Mouse (Mus musculus): Measurements from ENCODE around the gene Olfr786. TPM values are rescaled to one million over a fixed set of nuclear protein-coding genes. Genes with fewer than 3 reads are reported as not detected.

Olfr786 gene
- not detected in 2 replicates for polyA plus RNA-seq (2015; fragmentation: Nextera tagmentation; extraction: Ambion mirVana)

- Histone ChIP-seq H3K9me3 (replicated peaks; ENCODE audit: control insufficient read depth, low read length) (no peaks in the 10 kb centered on the region), H3K9ac (ENCODE audit: low read length) (no peak within 1 kb of the TSS), H3K27me3 (ENCODE audit: control insufficient read depth, insufficient read depth, low read length) (no peaks in the 10 kb centered on the region), H3K4me2 (ENCODE audit: low read depth, low read length) (no peak within 1 kb of the TSS), H3K4me3 (ENCODE audit: low read length) (no peak within 1 kb of the TSS), H3K36me3 (ENCODE audit: control insufficient read depth, insufficient read depth) (no peaks in the 10 kb centered on the region), H3K27ac (ENCODE audit: low read length) (no peak within 1 kb of the TSS), H3K4me1 (ENCODE audit: control insufficient read depth, insufficient read depth, low read length) (no peaks in the 10 kb centered on the region)
- no peak for ATAC-seq (replicated peaks; ENCODE audit: extremely low read depth, insufficient read depth, low FRiP score)
Observed at GRCm38 (mm10) chr10:129427006-129427405, at the start of gene Olfr786. Olfr786 (plus strand) TSS chr10:129427306.

GRCm38 (mm10) chr10:129383783-129384182 lies 43.3 kb upstream of the Olfr786 start, which contains the start of gene Olfr784:
Olfr784 (plus strand) TSS chr10:129384083.
- Histone ChIP-seq H3K4me1 (ENCODE audit: control insufficient read depth, insufficient read depth, low read length) (no peaks in the 10 kb centered on the region), H3K9ac (ENCODE audit: low read length) (no peak within 1 kb of the TSS), H3K4me3 (ENCODE audit: low read length) (no peak within 1 kb of the TSS), H3K4me2 (ENCODE audit: low read depth, low read length) (no peak within 1 kb of the TSS), H3K27me3 (ENCODE audit: control insufficient read depth, insufficient read depth, low read length) (no peaks in the 10 kb centered on the region), H3K27ac (ENCODE audit: low read length) (no peak within 1 kb of the TSS), H3K36me3 (ENCODE audit: control insufficient read depth, insufficient read depth) (no peaks in the 10 kb centered on the region), H3K9me3 (replicated peaks; ENCODE audit: control insufficient read depth, low read length) (no peaks in the 10 kb centered on the region)
- ATAC-seq (replicated peaks; ENCODE audit: extremely low read depth, insufficient read depth, low FRiP score), result no peak

- Histone ChIP-seq H3K4me3 (ENCODE audit: low read length) (no peak overlapping the region), H3K4me1 (ENCODE audit: control insufficient read depth, insufficient read depth, low read length) (no peaks in the 10 kb centered on the region), H3K27ac (ENCODE audit: low read length) (no peak overlapping the region), H3K9ac (ENCODE audit: low read length) (no peak overlapping the region), H3K27me3 (ENCODE audit: control insufficient read depth, insufficient read depth, low read length) (no peaks in the 10 kb centered on the region), H3K4me2 (ENCODE audit: low read depth, low read length) (no peak overlapping the region), H3K9me3 (replicated peaks; ENCODE audit: control insufficient read depth, low read length) (no peaks in the 10 kb centered on the region), H3K36me3 (ENCODE audit: control insufficient read depth, insufficient read depth) (no peaks in the 10 kb centered on the region)
- WGBS, result 42% methylated on average over 5 of the region's 5 CpGs
- ATAC-seq (replicated peaks; ENCODE audit: extremely low read depth, insufficient read depth, low FRiP score), result no peak
Observed at GRCm38 (mm10) chr10:129400892-129401291, 26.2 kb upstream of the Olfr786 start.

- Histone ChIP-seq H3K9me3 (replicated peaks; ENCODE audit: control insufficient read depth, low read length) (no peaks in the 10 kb centered on the region), H3K9ac (ENCODE audit: low read length) (no peak within 1 kb of the TSS), H3K4me3 (ENCODE audit: low read length) (no peak within 1 kb of the TSS), H3K27ac (ENCODE audit: low read length) (no peak within 1 kb of the TSS), H3K4me2 (ENCODE audit: low read depth, low read length) (no peak within 1 kb of the TSS), H3K27me3 (ENCODE audit: control insufficient read depth, insufficient read depth, low read length) (no peaks in the 10 kb centered on the region), H3K4me1 (ENCODE audit: control insufficient read depth, insufficient read depth, low read length) (no peaks in the 10 kb centered on the region), H3K36me3 (ENCODE audit: control insufficient read depth, insufficient read depth) (no peaks in the 10 kb centered on the region)
- ATAC-seq (replicated peaks; ENCODE audit: extremely low read depth, insufficient read depth, low FRiP score), result no peak
- 48% methylated on average over 2 of the region's 2 CpGs for WGBS
Observed at GRCm38 (mm10) chr10:129405126-129405525, 22.0 kb upstream of the Olfr786 start, which contains the start of gene Olfr785. Olfr785 (plus strand) TSS chr10:129405426.

GRCm38 (mm10) chr10:129461562-129461961 lies 34.5 kb downstream of the Olfr786 start, which contains the start of gene Olfr787:
Olfr787 (plus strand) TSS chr10:129461862.
- Histone ChIP-seq H3K4me1 (ENCODE audit: control insufficient read depth, insufficient read depth, low read length) (no peaks in the 10 kb centered on the region), H3K27ac (ENCODE audit: low read length) (no peak within 1 kb of the TSS), H3K4me2 (ENCODE audit: low read depth, low read length) (no peak within 1 kb of the TSS), H3K27me3 (ENCODE audit: control insufficient read depth, insufficient read depth, low read length) (no peaks in the 10 kb centered on the region), H3K9ac (ENCODE audit: low read length) (no peak within 1 kb of the TSS), H3K36me3 (ENCODE audit: control insufficient read depth, insufficient read depth) (no peaks in the 10 kb centered on the region), H3K4me3 (ENCODE audit: low read length) (no peak within 1 kb of the TSS), H3K9me3 (replicated peaks; ENCODE audit: control insufficient read depth, low read length) (no peaks in the 10 kb centered on the region)
- ATAC-seq (replicated peaks; ENCODE audit: extremely low read depth, insufficient read depth, low FRiP score), result no peak
- WGBS, result 72% methylated on average over 3 of the region's 3 CpGs

- Histone ChIP-seq H3K4me1 (ENCODE audit: control insufficient read depth, insufficient read depth, low read length) (no peaks in the 10 kb centered on the region), H3K9ac (ENCODE audit: low read length) (no peak within 1 kb of the TSS), H3K9me3 (replicated peaks; ENCODE audit: control insufficient read depth, low read length) (no peaks in the 10 kb centered on the region), H3K27ac (ENCODE audit: low read length) (no peak within 1 kb of the TSS), H3K36me3 (ENCODE audit: control insufficient read depth, insufficient read depth) (no peaks in the 10 kb centered on the region), H3K4me2 (ENCODE audit: low read depth, low read length) (no peak within 1 kb of the TSS), H3K27me3 (ENCODE audit: control insufficient read depth, insufficient read depth, low read length) (no peaks in the 10 kb centered on the region), H3K4me3 (ENCODE audit: low read length) (no peak within 1 kb of the TSS)
- ATAC-seq (replicated peaks; ENCODE audit: extremely low read depth, insufficient read depth, low FRiP score), result no peak
Observed at GRCm38 (mm10) chr10:129470698-129471097, 43.6 kb downstream of the Olfr786 start, which contains the start of gene Olfr788. Olfr788 (plus strand) TSS chr10:129470998.

- no peak for ATAC-seq (replicated peaks; ENCODE audit: extremely low read depth, insufficient read depth, low FRiP score)
- Histone ChIP-seq H3K4me1 (ENCODE audit: control insufficient read depth, insufficient read depth, low read length) (no peaks in the 10 kb centered on the region), H3K4me3 (ENCODE audit: low read length) (no peak overlapping the region), H3K4me2 (ENCODE audit: low read depth, low read length) (no peak overlapping the region), H3K27ac (ENCODE audit: low read length) (no peak overlapping the region), H3K27me3 (ENCODE audit: control insufficient read depth, insufficient read depth, low read length) (no peaks in the 10 kb centered on the region), H3K36me3 (ENCODE audit: control insufficient read depth, insufficient read depth) (no peaks in the 10 kb centered on the region), H3K9ac (ENCODE audit: low read length) (no peak overlapping the region), H3K9me3 (replicated peaks; ENCODE audit: control insufficient read depth, low read length) (no peaks in the 10 kb centered on the region)
- 62% methylated on average over 2 of the region's 2 CpGs for WGBS
Observed at GRCm38 (mm10) chr10:129473256-129473655, 46.1 kb downstream of the Olfr786 start.

GRCm38 (mm10) chr10:129473723-129474122 lies 46.6 kb downstream of the Olfr786 start:
- no peaks in the 10 kb centered on the region for H3K36me3 ChIP-seq (ENCODE audit: control insufficient read depth, insufficient read depth)
- H3K27ac ChIP-seq (ENCODE audit: low read length), result no peak overlapping the region
- no peak overlapping the region for H3K4me2 ChIP-seq (ENCODE audit: low read depth, low read length)
- H3K4me1 ChIP-seq (ENCODE audit: control insufficient read depth, insufficient read depth, low read length), result no peaks in the 10 kb centered on the region
- no peak for ATAC-seq (replicated peaks; ENCODE audit: extremely low read depth, insufficient read depth, low FRiP score)
- H3K9me3 ChIP-seq (replicated peaks; ENCODE audit: control insufficient read depth, low read length), result no peaks in the 10 kb centered on the region
- H3K27me3 ChIP-seq (ENCODE audit: control insufficient read depth, insufficient read depth, low read length), result no peaks in the 10 kb centered on the region
- H3K9ac ChIP-seq (ENCODE audit: low read length), result no peak overlapping the region
- no peak overlapping the region for H3K4me3 ChIP-seq (ENCODE audit: low read length)

- no peak within 1 kb of the TSS for H3K4me2 ChIP-seq (ENCODE audit: low read depth, low read length)
- ATAC-seq (replicated peaks; ENCODE audit: extremely low read depth, insufficient read depth, low FRiP score), result no peak
- no peaks in the 10 kb centered on the region for H3K27me3 ChIP-seq (ENCODE audit: control insufficient read depth, insufficient read depth, low read length)
- H3K36me3 ChIP-seq (ENCODE audit: control insufficient read depth, insufficient read depth), result no peaks in the 10 kb centered on the region
- no peaks in the 10 kb centered on the region for H3K4me1 ChIP-seq (ENCODE audit: control insufficient read depth, insufficient read depth, low read length)
- no peak within 1 kb of the TSS for H3K27ac ChIP-seq (ENCODE audit: low read length)
- no peak within 1 kb of the TSS for H3K9ac ChIP-seq (ENCODE audit: low read length)
- 47% methylated on average over 2 of the region's 2 CpGs for WGBS
- H3K9me3 ChIP-seq (replicated peaks; ENCODE audit: control insufficient read depth, low read length), result no peaks in the 10 kb centered on the region
- no peak within 1 kb of the TSS for H3K4me3 ChIP-seq (ENCODE audit: low read length)
Observed at GRCm38 (mm10) chr10:129484452-129484851, 57.3 kb downstream of the Olfr786 start, which contains the start of gene Olfr789. Olfr789 (plus strand) TSS chr10:129484752.

Data from heart, embryonic 16.5 days (tissue).